Mouse (Mus musculus) limb, embryonic 15.5 days (tissue): Measurements from ENCODE around the gene Gm10974. TPM values are rescaled to one million over a fixed set of nuclear protein-coding genes. Genes with fewer than 3 reads are reported as not detected.

Experiments
- ATAC-seq: fragments of 200-750 bp; cut with Nextera tagmentation; 2 replicates; pipeline ENCODE4 v1.8.0; 2017; ENCODE audit warnings: low read depth, moderate TSS enrichment; ENCODE audit not compliant: insufficient number of reproducible peaks, low FRiP score, low TSS enrichment
- H3K27ac ChIP-seq: fragments of 300-500 bp; sonication (generic); 2 replicates; pipeline ENCODE4 v1.5.1; 2015; ENCODE audit warnings: moderate library complexity, mild to moderate bottlenecking, inconsistent platforms
- H3K27me3 ChIP-seq: fragments of 300-500 bp; sonication (generic); 2 replicates; pipeline ENCODE4 v1.6.1; 2015; ENCODE audit warnings: inconsistent platforms
- H3K36me3 ChIP-seq: fragments of 300-500 bp; sonication (generic); 2 replicates; pipeline ENCODE4 v1.6.1; 2015; ENCODE audit warnings: inconsistent platforms
- H3K4me1 ChIP-seq: fragments of 300-500 bp; sonication (generic); 2 replicates; pipeline ENCODE4 v1.6.1; 2015; ENCODE audit warnings: inconsistent platforms
- H3K4me2 ChIP-seq: fragments of 300-500 bp; sonication (generic); 2 replicates; pipeline ENCODE4 v1.6.1; 2015; ENCODE audit warnings: mild to moderate bottlenecking, inconsistent platforms
- H3K4me3 ChIP-seq: fragments of 300-500 bp; sonication (generic); 2 replicates; pipeline ENCODE4 v1.5.1; 2015; ENCODE audit warnings: mild to moderate bottlenecking, inconsistent platforms
- H3K9ac ChIP-seq: fragments of 300-500 bp; sonication (generic); 2 replicates; pipeline ENCODE4 v1.6.1; 2015; ENCODE audit warnings: inconsistent platforms
- H3K9me3 ChIP-seq: fragments of 300-500 bp; sonication (generic); 2 replicates; pipeline ENCODE4 v1.6.1; 2016; ENCODE audit warnings: inconsistent platforms
- WGBS: fragments of 180-500 bp; shearing (Covaris S2); methylation state at CpG from one replicate; pipeline ENCODE4 v1.1.7; 2015; 5-methylcytosine and 5-hydroxymethylcytosine counted together
- polyA plus RNA-seq: library from polyadenylated mRNA; unstranded; fragments of >200 nt; fragmentation: Nextera tagmentation; extraction: Ambion mirVana; gene quantifications from 2 replicates; pipeline ENCODE4 v1.2.1, GENCODE M21; 2015

Gene Gm10974
- polyA plus RNA-seq, 1 experiment from 2014 or later, result not detected

DNA sequence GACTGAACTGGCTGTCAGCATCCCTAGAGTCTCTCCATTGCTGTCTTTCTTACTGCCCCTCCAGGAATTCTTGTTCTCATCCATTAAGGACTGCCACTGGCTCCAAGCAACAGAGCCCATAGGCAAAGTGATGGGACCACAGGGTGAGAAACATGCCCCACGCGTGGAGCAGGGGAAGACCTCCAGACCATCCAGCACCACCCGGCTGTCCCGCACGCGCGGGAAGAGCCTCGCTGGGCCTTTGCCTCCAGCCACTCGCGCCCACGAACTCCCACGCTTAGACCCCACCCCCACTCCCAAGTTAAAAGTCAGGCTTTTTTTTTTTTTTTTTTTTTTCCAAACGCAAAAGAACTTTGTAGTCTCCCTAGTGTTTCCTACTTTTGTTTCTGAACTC, 21.7 kb downstream of the Gm10974 start:
- peak overlapping the region; percentile 91 for H3K4me2 ChIP-seq
- peak overlapping the region; percentile 82; the same call in 1 of the 2 replicates for H3K27ac ChIP-seq
- H3K36me3 ChIP-seq, result no peaks in the 10 kb centered on the region
- 5% methylated on average over 13 of the region's 13 CpGs for WGBS
- ATAC-seq, result 0 out of 2 replicates have a peak, but pooled peaks have one; percentile 22
- H3K4me1 ChIP-seq, result peaks cover 21% of the 10 kb centered on the region
- H3K9ac ChIP-seq, result peak overlapping the region; percentile 77
- H3K9me3 ChIP-seq, result no peaks in the 10 kb centered on the region
- H3K4me3 ChIP-seq, result peak overlapping the region; percentile 75
- no peaks in the 10 kb centered on the region for H3K27me3 ChIP-seq

GRCm38 (mm10) chr7:66387813-66388521, 22.3 kb downstream of the Gm10974 start, which contains the start of gene Lrrk1:
Gene Lrrk1, minus strand, starts transcription at chr7:66388350.
- Histone ChIP-seq H3K9ac (peak within 1 kb of the TSS; percentile 77), H3K36me3 (no peaks in the 10 kb centered on the region), H3K4me2 (peak within 1 kb of the TSS; percentile 91), H3K27ac (peak within 1 kb of the TSS; percentile 82), H3K4me1 (peaks cover 21% of the 10 kb centered on the region), H3K27me3 (no peaks in the 10 kb centered on the region), H3K9me3 (no peaks in the 10 kb centered on the region), H3K4me3 (peak within 1 kb of the TSS; percentile 75)
- under 1% methylated on average over 69 of the region's 70 CpGs for WGBS
- peak; percentile 67 for ATAC-seq

- peak; percentile 59; the same call in 1 of the 2 replicates for ATAC-seq
- H3K9me3 ChIP-seq, result no peaks in the 10 kb centered on the region
- H3K4me3 ChIP-seq, result peak overlapping the region; percentile 75
- no peaks in the 10 kb centered on the region for H3K36me3 ChIP-seq
- peak overlapping the region; percentile 91 for H3K4me2 ChIP-seq
- peak overlapping the region; percentile 82; the same call in 1 of the 2 replicates for H3K27ac ChIP-seq
- H3K4me1 ChIP-seq, result peaks cover 17% of the 10 kb centered on the region
- no peaks in the 10 kb centered on the region for H3K27me3 ChIP-seq
- H3K9ac ChIP-seq, result peak overlapping the region; percentile 77
- WGBS, result 13% methylated on average over 28 of the region's 28 CpGs
These were observed 23.2 kb downstream of the Gm10974 start for GRCm38 (mm10) chr7:66388621-66389532.

DNA sequence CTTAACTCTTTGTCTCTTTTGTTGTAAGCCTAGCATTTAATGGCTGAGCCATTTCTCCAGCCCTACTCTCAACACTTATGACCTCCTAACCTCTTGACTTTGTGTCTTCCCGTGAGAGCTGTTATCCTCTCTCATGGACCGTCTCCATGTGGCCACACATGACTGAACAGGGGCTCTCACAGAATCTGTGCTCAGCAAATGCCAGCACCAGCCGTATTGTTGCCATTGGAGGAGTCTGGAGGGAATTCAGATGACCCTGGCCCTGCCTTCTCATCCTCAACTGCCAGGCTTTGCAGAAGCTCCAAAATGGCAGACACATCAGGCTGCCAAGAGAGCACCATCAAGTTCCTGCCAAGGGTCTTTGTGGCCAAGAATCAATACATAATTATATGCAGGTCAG, 31.6 kb downstream of the Gm10974 start:
- ATAC-seq, result no peak
- no peak overlapping the region for H3K27ac ChIP-seq
- WGBS, result 72% methylated on average over 3 of the region's 3 CpGs
- no peaks in the 10 kb centered on the region for H3K36me3 ChIP-seq
- H3K4me3 ChIP-seq, result no peak overlapping the region
- H3K27me3 ChIP-seq, result no peaks in the 10 kb centered on the region
- H3K9me3 ChIP-seq, result no peaks in the 10 kb centered on the region
- H3K9ac ChIP-seq, result no peak overlapping the region
- peaks cover 7% of the 10 kb centered on the region; the same call in 1 of the 2 replicates for H3K4me1 ChIP-seq
- H3K4me2 ChIP-seq, result no peak overlapping the region

DNA sequence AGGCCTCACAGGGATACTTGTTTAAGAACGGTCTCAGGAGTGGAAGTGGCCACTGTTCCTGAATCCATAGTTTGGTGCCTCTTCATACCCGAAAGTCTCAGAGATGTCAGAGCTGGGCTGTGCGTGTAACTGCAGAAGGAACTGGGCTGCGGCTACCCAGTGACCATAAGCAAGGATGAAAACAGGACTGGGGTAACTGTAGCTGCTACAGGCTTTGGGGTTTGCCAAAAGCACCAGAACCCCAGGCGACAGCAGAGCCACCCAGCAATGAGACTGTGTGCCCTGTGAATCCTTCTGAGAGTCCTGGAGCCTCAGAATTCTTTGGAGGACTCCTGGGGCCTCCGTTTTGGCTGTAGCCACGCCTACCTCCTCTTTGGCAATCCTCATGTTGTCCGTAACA, 35.9 kb downstream of the Gm10974 start:
- Histone ChIP-seq H3K4me2 (no peak overlapping the region), H3K9me3 (no peaks in the 10 kb centered on the region), H3K4me1 (peaks cover 35% of the 10 kb centered on the region), H3K27ac (no peak overlapping the region), H3K36me3 (no peaks in the 10 kb centered on the region), H3K9ac (no peak overlapping the region), H3K27me3 (no peaks in the 10 kb centered on the region), H3K4me3 (no peak overlapping the region)
- 65% methylated on average over 8 of the region's 8 CpGs for WGBS
- ATAC-seq, result no peak

- no peaks in the 10 kb centered on the region for H3K9me3 ChIP-seq
- no peak overlapping the region for H3K4me2 ChIP-seq
- peaks cover 35% of the 10 kb centered on the region for H3K4me1 ChIP-seq
- ATAC-seq, result no peak
- 89% methylated on average over 5 of the region's 5 CpGs for WGBS
- no peak overlapping the region for H3K9ac ChIP-seq
- no peaks in the 10 kb centered on the region for H3K36me3 ChIP-seq
- no peak overlapping the region for H3K4me3 ChIP-seq
- no peak overlapping the region for H3K27ac ChIP-seq
- no peaks in the 10 kb centered on the region for H3K27me3 ChIP-seq
These were observed 37.2 kb downstream of the Gm10974 start for GRCm38 (mm10) chr7:66402876-66403275.

DNA sequence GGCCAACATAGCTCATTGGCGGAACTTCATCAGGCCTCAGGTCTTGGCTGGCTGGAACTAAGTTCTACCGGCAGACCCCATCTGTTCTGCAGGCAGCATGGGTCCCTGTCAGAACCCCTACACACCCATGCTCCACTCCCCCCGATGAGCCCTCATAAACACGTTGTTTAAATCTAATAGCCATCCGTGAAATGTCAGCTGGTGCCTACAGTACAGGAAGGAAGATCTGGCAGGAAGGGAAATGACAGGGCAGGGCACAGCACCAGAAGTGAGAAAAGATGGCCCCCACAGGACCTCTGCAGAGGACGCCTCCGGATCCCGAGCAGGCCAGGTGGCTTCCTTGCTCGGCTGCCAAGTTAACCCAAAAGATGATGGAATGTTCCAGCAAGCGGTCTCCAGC, 38.4 kb downstream of the Gm10974 start:
- Histone ChIP-seq H3K4me1 (peaks cover 35% of the 10 kb centered on the region), H3K4me3 (no peak overlapping the region), H3K36me3 (no peaks in the 10 kb centered on the region), H3K4me2 (no peak overlapping the region), H3K9me3 (no peaks in the 10 kb centered on the region), H3K27me3 (no peaks in the 10 kb centered on the region), H3K9ac (no peak overlapping the region), H3K27ac (no peak overlapping the region)
- no peak for ATAC-seq
- WGBS, result 20% methylated on average over 10 of the region's 10 CpGs

- peaks cover 33% of the 10 kb centered on the region for H3K4me1 ChIP-seq
- no peak overlapping the region for H3K9ac ChIP-seq
- ATAC-seq, result no peak
- H3K27ac ChIP-seq, result no peak overlapping the region
- no peaks in the 10 kb centered on the region for H3K9me3 ChIP-seq
- no peak overlapping the region for H3K4me3 ChIP-seq
- H3K36me3 ChIP-seq, result no peaks in the 10 kb centered on the region
- H3K4me2 ChIP-seq, result no peak overlapping the region
- H3K27me3 ChIP-seq, result no peaks in the 10 kb centered on the region
- 75% methylated on average over 4 of the region's 4 CpGs for WGBS
These were observed 39.1 kb downstream of the Gm10974 start for GRCm38 (mm10) chr7:66404802-66405201.

GRCm38 (mm10) chr7:66405541-66405940, 39.8 kb downstream of the Gm10974 start:
- Histone ChIP-seq H3K4me2 (no peak overlapping the region), H3K27ac (no peak overlapping the region), H3K4me1 (peaks cover 27% of the 10 kb centered on the region), H3K9me3 (no peaks in the 10 kb centered on the region), H3K36me3 (no peaks in the 10 kb centered on the region), H3K4me3 (no peak overlapping the region), H3K9ac (no peak overlapping the region), H3K27me3 (no peaks in the 10 kb centered on the region)
- WGBS, result 63% methylated on average over 11 of the region's 11 CpGs
- no peak for ATAC-seq

DNA sequence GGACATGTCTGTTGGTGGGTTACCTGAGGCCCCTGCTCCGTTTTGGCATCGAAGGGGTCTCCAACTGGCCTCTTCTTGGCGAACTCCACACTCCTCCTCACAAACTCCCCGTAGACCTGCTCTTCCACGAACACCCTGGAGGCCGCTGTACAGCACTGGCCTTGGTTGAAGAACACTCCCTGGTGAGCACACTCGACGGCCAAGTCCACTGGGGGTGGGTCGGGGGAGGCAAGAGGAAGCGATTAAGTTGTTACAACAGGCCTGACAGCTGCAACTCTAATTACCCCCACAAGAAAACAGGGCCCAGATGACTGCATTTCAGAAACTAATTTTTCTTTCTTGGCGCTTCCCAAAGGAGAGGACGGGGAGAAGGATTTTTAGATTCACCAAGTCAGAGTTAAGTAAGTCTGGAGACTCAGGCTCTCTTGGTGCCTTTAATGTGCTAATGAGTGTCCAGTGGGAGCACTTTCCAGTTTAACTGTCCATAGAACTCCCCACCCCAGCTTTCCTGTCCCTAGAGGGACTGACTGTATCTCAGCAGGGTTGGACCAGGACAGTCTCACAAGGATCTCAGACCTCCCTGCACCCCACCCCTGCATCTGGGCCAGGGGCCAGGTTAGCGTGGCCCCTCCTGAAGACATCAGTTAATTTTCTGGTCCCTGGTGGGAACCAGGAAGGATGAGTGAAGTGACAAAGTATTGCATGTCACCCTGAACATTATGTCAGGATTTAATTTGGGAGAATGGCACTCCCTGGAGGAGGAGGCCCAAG, 40.4 kb downstream of the Gm10974 start:
- H3K4me1 ChIP-seq, result peaks cover 27% of the 10 kb centered on the region
- no peaks in the 10 kb centered on the region for H3K27me3 ChIP-seq
- WGBS, result 39% methylated on average over 13 of the region's 13 CpGs
- H3K36me3 ChIP-seq, result no peaks in the 10 kb centered on the region
- no peak overlapping the region for H3K4me3 ChIP-seq
- no peak for ATAC-seq
- H3K9me3 ChIP-seq, result no peaks in the 10 kb centered on the region
- H3K27ac ChIP-seq, result no peak overlapping the region
- H3K9ac ChIP-seq, result no peak overlapping the region
- no peak overlapping the region for H3K4me2 ChIP-seq

- 68% methylated on average over 8 of the region's 8 CpGs for WGBS
- Histone ChIP-seq H3K4me2 (no peak overlapping the region), H3K36me3 (no peaks in the 10 kb centered on the region), H3K9ac (no peak overlapping the region), H3K9me3 (no peaks in the 10 kb centered on the region), H3K4me1 (peaks cover 27% of the 10 kb centered on the region), H3K4me3 (no peak overlapping the region), H3K27ac (no peak overlapping the region), H3K27me3 (0 out of 2 replicates have a peak, but pooled peaks cover 5% of the 10 kb centered on the region)
- no peak for ATAC-seq
These were observed 41.3 kb downstream of the Gm10974 start for GRCm38 (mm10) chr7:66406971-66407370.
